Mouse (Mus musculus) liver, postnatal 0 days (tissue): Measurements from ENCODE around the gene Ripply2.

ENCODE experiments used
- CTCF ChIP-seq: sonication (generic); IDR thresholded peaks from 2 replicates; pipeline ENCODE4 v1.5.1; 2016; ENCODE audit warnings: antibody characterized with exemption, low read depth
- EP300 ChIP-seq: IDR thresholded peaks from 2 replicates; pipeline ENCODE4 v1.6.1; 2016; ENCODE audit warnings: antibody characterized with exemption, low read depth, mild to moderate bottlenecking

GRCm38 (mm10) chr9:86999956-87000582, 15.3 kb upstream of the Ripply2 start:
- TF ChIP-seq CTCF (no peak), EP300 (no peak)
